Mouse (Mus musculus) midbrain, embryonic 12.5 days (tissue): ENCODE data around the gene Per3. TPM values are rescaled to one million over a fixed set of nuclear protein-coding genes. Genes with fewer than 3 reads are reported as not detected.

Experiments
- ATAC-seq: fragments of 200-750 bp; cut with Nextera tagmentation; 2 replicates; pipeline ENCODE4 v1.8.0; 2017; ENCODE audit warnings: low read depth, moderate TSS enrichment, moderate library complexity; ENCODE audit not compliant: low FRiP score
- H3K27ac ChIP-seq: fragments of 300-500 bp; sonication (generic); replicated peaks from 2 replicates; pipeline ENCODE4 v1.5.1; 2016; ENCODE audit warnings: mild to moderate bottlenecking
- H3K27me3 ChIP-seq: fragments of 300-500 bp; sonication (generic); 2 replicates; pipeline ENCODE4 v1.6.1; 2016; ENCODE audit warnings: mild to moderate bottlenecking
- H3K36me3 ChIP-seq: fragments of 300-500 bp; sonication (generic); 2 replicates; pipeline ENCODE4 v1.6.1; 2016
- H3K4me1 ChIP-seq: fragments of 300-500 bp; sonication (generic); 2 replicates; pipeline ENCODE4 v1.6.1; 2016
- H3K4me2 ChIP-seq: fragments of 300-500 bp; sonication (generic); replicated peaks from 2 replicates; pipeline ENCODE4 v1.6.1; 2016; ENCODE audit warnings: mild to moderate bottlenecking, moderate library complexity
- H3K4me3 ChIP-seq: fragments of 300-500 bp; sonication (generic); 2 replicates; pipeline ENCODE4 v1.5.1; 2016; ENCODE audit warnings: mild to moderate bottlenecking
- H3K9ac ChIP-seq: fragments of 300-500 bp; sonication (generic); replicated peaks from 2 replicates; pipeline ENCODE4 v1.6.1; 2016; ENCODE audit warnings: mild to moderate bottlenecking, moderate library complexity
- H3K9me3 ChIP-seq: fragments of 300-500 bp; sonication (generic); 2 replicates; pipeline ENCODE4 v1.6.1; 2016; ENCODE audit warnings: mild to moderate bottlenecking
- WGBS: fragments of 180-500 bp; shearing (Covaris S2); methylation state at CpG from one replicate; pipeline ENCODE4 v1.1.7; 2016; 5-methylcytosine and 5-hydroxymethylcytosine counted together
- polyA plus RNA-seq: library from polyadenylated mRNA; unstranded; fragments of >200 nt; fragmentation: Nextera tagmentation; extraction: Ambion mirVana; gene quantifications from 2 replicates; pipeline ENCODE4 v1.2.1, GENCODE M21; 2016

Per3 gene
- polyA plus RNA-seq, 1 experiment from 2014 or later = 5.1 TPM

DNA sequence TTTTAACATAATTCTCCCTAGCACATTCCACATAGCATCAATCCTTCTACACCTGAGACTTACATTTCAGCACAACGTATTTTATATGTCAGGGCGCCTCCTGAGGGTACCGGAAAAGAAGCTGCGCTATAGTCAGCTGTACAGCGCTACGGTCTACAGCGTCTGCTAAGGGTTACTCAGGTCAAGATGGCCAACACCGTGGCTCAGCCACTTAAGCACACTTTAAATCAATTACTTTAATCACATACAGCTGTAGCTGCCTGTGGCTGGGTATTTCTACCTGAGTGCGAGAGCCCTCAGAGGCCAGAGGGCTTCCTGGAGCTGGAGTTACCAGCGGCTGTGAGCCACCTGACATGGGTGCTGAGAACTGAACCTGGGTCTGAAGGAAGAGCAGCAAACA, 28.5 kb downstream of the Per3 start:
- Histone ChIP-seq H3K4me2 (no peak overlapping the region), H3K4me3 (no peak overlapping the region), H3K9ac (no peak overlapping the region), H3K36me3 (0 out of 2 replicates have a peak, but pooled peaks cover 7% of the 10 kb centered on the region), H3K4me1 (no peaks in the 10 kb centered on the region), H3K27ac (no peak overlapping the region), H3K9me3 (no peaks in the 10 kb centered on the region), H3K27me3 (no peaks in the 10 kb centered on the region)
- WGBS = 88% methylated on average over 10 of the region's 10 CpGs
- ATAC-seq = no peak

DNA sequence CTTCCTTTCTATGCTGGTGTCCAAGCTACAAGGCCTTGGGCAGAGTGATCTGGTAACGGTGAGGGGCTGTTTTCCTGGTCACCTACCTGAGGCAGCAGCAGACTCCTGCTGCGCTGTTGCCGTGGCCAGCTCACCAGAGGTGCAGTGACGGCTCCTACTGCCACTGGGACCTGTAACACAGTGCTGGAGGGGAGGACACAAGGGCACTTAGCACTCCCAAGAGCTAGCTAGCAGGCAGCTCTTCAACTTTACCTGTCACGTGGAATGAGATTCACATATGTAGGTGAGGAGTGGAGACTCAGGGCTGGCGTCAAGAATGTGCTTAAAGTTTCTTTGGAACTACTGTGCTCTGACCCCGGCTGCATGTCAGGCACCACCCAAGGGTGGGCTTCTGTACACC, 34.1 kb downstream of the Per3 start:
- no peaks in the 10 kb centered on the region for H3K4me1 ChIP-seq
- no peak overlapping the region for H3K4me3 ChIP-seq
- H3K27ac ChIP-seq = no peak overlapping the region
- ATAC-seq = no peak
- H3K9me3 ChIP-seq = no peaks in the 10 kb centered on the region
- no peak overlapping the region for H3K4me2 ChIP-seq
- no peaks in the 10 kb centered on the region for H3K27me3 ChIP-seq
- 89% methylated on average over 7 of the region's 7 CpGs for WGBS
- 0 out of 2 replicates have a peak, but pooled peaks cover 8% of the 10 kb centered on the region for H3K36me3 ChIP-seq
- no peak overlapping the region for H3K9ac ChIP-seq

DNA sequence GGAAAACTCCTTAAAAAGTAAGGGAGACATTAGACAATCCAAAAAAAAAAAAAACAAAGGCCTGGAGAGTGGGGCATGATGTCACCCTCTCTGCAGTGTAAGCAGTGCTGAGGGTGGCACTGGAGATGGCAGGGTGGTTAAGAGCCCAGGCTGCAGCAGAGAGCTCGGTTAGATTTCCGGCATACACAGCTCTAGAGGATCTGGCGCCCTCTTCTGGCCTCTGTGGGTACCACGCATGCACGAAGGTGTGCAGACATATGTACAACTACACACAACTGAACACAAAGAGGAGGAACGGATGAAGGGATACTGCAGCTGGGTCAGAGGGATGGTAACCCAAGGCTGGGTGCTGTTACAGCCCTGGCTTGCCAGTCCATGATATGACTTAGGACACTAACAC, 37.5 kb downstream of the Per3 start:
- H3K9me3 ChIP-seq = no peaks in the 10 kb centered on the region
- H3K27ac ChIP-seq = no peak overlapping the region
- no peak for ATAC-seq
- no peaks in the 10 kb centered on the region for H3K4me1 ChIP-seq
- 0 out of 2 replicates have a peak, but pooled peaks cover 5% of the 10 kb centered on the region for H3K36me3 ChIP-seq
- no peak overlapping the region for H3K4me2 ChIP-seq
- no peaks in the 10 kb centered on the region for H3K27me3 ChIP-seq
- no peak overlapping the region for H3K4me3 ChIP-seq
- 46% methylated on average over 6 of the region's 6 CpGs for WGBS
- H3K9ac ChIP-seq = no peak overlapping the region

- Histone ChIP-seq H3K36me3 (0 out of 2 replicates have a peak, but pooled peaks cover 5% of the 10 kb centered on the region), H3K4me1 (no peaks in the 10 kb centered on the region), H3K27ac (no peak overlapping the region), H3K27me3 (no peaks in the 10 kb centered on the region), H3K4me3 (no peak overlapping the region), H3K4me2 (no peak overlapping the region), H3K9me3 (no peaks in the 10 kb centered on the region), H3K9ac (no peak overlapping the region)
- WGBS = 94% methylated on average over 13 of the region's 13 CpGs
- ATAC-seq = no peak
Measured at GRCm38 (mm10) chr4:151005656-151006318, 38.7 kb downstream of the Per3 start.

DNA sequence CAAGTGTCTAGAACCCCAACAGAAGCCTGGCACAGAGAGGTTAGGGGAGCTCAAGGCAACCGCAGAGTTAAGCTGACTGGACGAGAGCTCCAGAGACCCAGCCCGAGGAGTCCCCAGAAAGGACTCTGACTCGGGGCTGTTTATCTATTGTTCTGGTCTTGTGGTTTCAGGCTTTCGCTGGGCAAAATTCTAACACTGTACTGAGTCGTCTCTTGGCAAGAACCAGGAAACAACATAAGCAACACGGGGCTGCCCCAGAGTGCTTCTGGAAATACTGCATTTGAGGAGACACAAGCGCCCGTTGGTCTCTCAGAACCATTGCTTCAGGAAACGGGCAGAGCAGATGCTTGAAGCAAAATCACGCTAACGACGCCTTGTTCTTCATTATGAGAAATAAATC, 43.1 kb downstream of the Per3 start:
- H3K4me2 ChIP-seq = no peak overlapping the region
- 80% methylated on average over 13 of the region's 13 CpGs for WGBS
- no peaks in the 10 kb centered on the region for H3K36me3 ChIP-seq
- ATAC-seq = no peak
- H3K4me1 ChIP-seq = no peaks in the 10 kb centered on the region
- H3K4me3 ChIP-seq = no peak overlapping the region
- no peaks in the 10 kb centered on the region for H3K27me3 ChIP-seq
- no peak overlapping the region for H3K27ac ChIP-seq
- H3K9me3 ChIP-seq = no peaks in the 10 kb centered on the region
- no peak overlapping the region for H3K9ac ChIP-seq

DNA sequence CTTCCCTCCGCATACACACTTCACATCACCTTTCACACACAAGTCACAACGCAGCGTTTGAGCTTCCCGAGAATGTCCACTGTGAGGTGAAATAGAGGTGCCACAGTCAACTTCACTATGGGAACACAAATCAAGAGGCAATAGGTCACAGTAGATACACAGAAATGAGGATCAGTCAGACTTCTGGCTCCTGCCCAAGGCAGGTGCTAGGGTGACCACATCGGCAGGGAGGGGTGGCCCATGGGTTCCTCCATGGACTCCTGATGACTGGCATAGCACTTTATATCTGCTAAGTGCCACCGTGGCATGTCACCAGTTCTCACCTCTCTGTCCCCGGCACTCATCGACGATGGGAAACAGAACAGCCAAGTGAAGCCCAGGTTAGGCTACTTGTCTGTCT, 45.8 kb downstream of the Per3 start:
- 92% methylated on average over 9 of the region's 9 CpGs for WGBS
- Histone ChIP-seq H3K27me3 (no peaks in the 10 kb centered on the region), H3K36me3 (no peaks in the 10 kb centered on the region), H3K27ac (no peak overlapping the region), H3K4me3 (no peak overlapping the region), H3K4me2 (no peak overlapping the region), H3K9ac (no peak overlapping the region), H3K9me3 (no peaks in the 10 kb centered on the region), H3K4me1 (no peaks in the 10 kb centered on the region)
- no peak for ATAC-seq

- no peak within 1 kb of the TSS for H3K9ac ChIP-seq
- no peak within 1 kb of the TSS for H3K4me3 ChIP-seq
- no peaks in the 10 kb centered on the region for H3K9me3 ChIP-seq
- WGBS = 92% methylated on average over 7 of the region's 7 CpGs
- no peak within 1 kb of the TSS for H3K27ac ChIP-seq
- no peak within 1 kb of the TSS for H3K4me2 ChIP-seq
- ATAC-seq = no peak
- H3K27me3 ChIP-seq = no peaks in the 10 kb centered on the region
- H3K36me3 ChIP-seq = no peaks in the 10 kb centered on the region
- H3K4me1 ChIP-seq = no peaks in the 10 kb centered on the region
Measured at GRCm38 (mm10) chr4:150996797-150997196, 47.7 kb downstream of the Per3 start, which contains the start of gene Uts2. Gene Uts2 (plus strand): TSS chr4:150997097.

DNA sequence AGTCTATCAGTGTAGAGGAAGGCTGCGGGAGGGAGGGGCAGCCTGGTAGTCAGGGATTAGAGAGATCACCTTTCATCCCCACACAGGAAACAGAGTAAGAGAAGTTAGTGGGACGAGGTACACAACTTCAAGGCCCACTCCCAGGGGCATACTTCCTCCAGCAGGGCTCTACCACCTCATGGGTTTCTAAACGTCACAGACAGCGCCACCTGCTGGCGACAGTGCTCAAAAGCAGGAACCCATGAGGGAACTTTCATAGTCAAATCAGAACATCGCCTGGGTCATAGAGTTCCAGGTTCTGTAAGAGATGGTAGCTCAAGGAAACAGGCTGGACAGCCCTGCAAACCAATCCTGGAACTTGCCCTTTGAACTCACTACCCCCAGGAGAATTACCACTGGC, 54.3 kb downstream of the Per3 start:
- Histone ChIP-seq H3K4me2 (no peak overlapping the region), H3K4me3 (no peak overlapping the region), H3K27ac (no peak overlapping the region), H3K36me3 (no peaks in the 10 kb centered on the region), H3K9ac (no peak overlapping the region), H3K4me1 (no peaks in the 10 kb centered on the region), H3K9me3 (no peaks in the 10 kb centered on the region), H3K27me3 (no peaks in the 10 kb centered on the region)
- no peak for ATAC-seq
- 46% methylated on average over 6 of the region's 6 CpGs for WGBS

GRCm38 (mm10) chr4:150980153-150980552, 64.3 kb downstream of the Per3 start:
- Histone ChIP-seq H3K9ac (no peak overlapping the region), H3K36me3 (no peaks in the 10 kb centered on the region), H3K4me2 (no peak overlapping the region), H3K4me1 (no peaks in the 10 kb centered on the region), H3K4me3 (no peak overlapping the region), H3K9me3 (no peaks in the 10 kb centered on the region), H3K27ac (no peak overlapping the region), H3K27me3 (no peaks in the 10 kb centered on the region)
- no peak for ATAC-seq
- WGBS = 94% methylated on average over 5 of the region's 5 CpGs

- no peaks in the 10 kb centered on the region for H3K36me3 ChIP-seq
- no peak overlapping the region for H3K27ac ChIP-seq
- no peaks in the 10 kb centered on the region for H3K9me3 ChIP-seq
- ATAC-seq = no peak
- no peaks in the 10 kb centered on the region for H3K27me3 ChIP-seq
- no peak overlapping the region for H3K4me3 ChIP-seq
- 86% methylated on average over 9 of the region's 9 CpGs for WGBS
- no peak overlapping the region for H3K9ac ChIP-seq
- no peaks in the 10 kb centered on the region for H3K4me1 ChIP-seq
- no peak overlapping the region for H3K4me2 ChIP-seq
Measured at GRCm38 (mm10) chr4:150979455-150979854, 65.0 kb downstream of the Per3 start.

DNA sequence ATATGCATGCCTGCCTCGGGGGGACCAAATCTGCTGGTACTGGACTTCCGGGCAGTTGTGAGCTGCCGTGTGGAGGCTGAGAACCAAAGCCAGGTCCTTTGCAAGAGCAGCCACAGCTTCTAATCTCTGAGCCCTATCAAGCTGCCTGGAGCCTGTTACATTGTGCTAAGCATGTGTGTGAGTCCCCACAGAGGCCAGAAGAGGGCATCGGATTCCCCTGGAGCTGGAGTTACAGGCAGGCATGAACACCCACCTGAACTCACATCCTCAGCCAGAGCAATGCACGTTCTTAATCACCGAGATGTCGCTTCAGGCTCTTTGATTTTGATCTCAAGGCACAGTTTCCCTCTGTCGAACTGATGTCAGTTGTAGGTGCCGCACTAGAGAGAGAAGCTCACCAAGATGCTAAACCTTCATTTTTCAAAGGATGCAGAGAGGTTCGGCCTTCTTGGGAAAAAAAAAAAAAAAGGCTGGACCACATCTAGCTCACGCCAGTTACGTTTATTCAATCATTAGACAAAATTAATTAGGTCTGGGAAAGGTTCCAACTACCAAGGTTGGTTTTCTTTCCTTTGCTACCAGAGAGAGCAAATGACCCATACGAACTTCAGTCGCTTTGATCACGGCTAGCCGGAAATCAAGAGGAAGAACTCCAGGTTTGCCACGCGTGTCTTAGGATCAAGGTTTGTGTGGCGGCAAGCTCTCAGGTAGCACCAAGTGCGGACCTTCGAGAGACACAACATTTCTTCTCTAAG, 66.1 kb downstream of the Per3 start:
- 92% methylated on average over 21 of the region's 21 CpGs for WGBS
- no peak for ATAC-seq
- Histone ChIP-seq H3K4me2 (no peak overlapping the region), H3K27ac (no peak overlapping the region), H3K9me3 (no peaks in the 10 kb centered on the region), H3K36me3 (no peaks in the 10 kb centered on the region), H3K4me1 (no peaks in the 10 kb centered on the region), H3K4me3 (no peak overlapping the region), H3K27me3 (no peaks in the 10 kb centered on the region), H3K9ac (no peak overlapping the region)

DNA sequence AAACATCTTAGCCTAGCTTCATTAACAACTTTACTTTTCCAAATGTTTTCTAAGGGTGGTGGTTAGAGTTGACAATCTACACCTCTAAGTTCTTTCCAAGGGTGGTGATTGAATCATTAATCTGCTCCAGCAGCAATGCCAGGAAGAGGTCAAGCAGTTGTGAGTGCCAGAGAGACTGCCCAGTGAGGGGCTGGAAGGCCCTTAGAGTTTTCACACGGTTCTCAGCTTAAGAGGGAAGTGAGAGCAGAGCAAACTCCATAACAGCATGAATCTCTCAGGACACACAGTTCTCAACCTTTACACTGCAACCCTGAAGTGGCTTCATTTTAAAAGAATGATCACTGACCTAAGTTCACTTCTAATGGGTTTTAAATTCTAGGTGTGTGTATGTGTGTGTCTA, 69.3 kb downstream of the Per3 start:
- Histone ChIP-seq H3K36me3 (no peaks in the 10 kb centered on the region), H3K9ac (no peak overlapping the region), H3K4me1 (no peaks in the 10 kb centered on the region), H3K9me3 (no peaks in the 10 kb centered on the region), H3K27me3 (no peaks in the 10 kb centered on the region), H3K4me3 (no peak overlapping the region), H3K27ac (no peak overlapping the region), H3K4me2 (no peak overlapping the region)
- WGBS = 41% methylated on average over 1 of the region's 1 CpGs
- no peak for ATAC-seq
